Mouse (Mus musculus) intestine, embryonic 15.5 days (tissue): ENCODE results near the gene Pygo1. TPM values are rescaled to one million over a fixed set of nuclear protein-coding genes. Genes with fewer than 3 reads are reported as not detected.

Experiments
- ATAC-seq: fragments of 200-750 bp; cut with Nextera tagmentation; 2 replicates; pipeline ENCODE4 v1.8.0; 2017; ENCODE audit warnings: moderate TSS enrichment, moderate library complexity
- H3K27ac ChIP-seq: fragments of 300-500 bp; sonication (generic); 2 replicates; pipeline ENCODE4 v1.5.1; 2015; ENCODE audit warnings: mild to moderate bottlenecking, inconsistent platforms
- H3K27me3 ChIP-seq: fragments of 300-500 bp; sonication (generic); replicated peaks from 2 replicates; pipeline ENCODE4 v1.6.1; 2015; ENCODE audit warnings: inconsistent platforms
- H3K36me3 ChIP-seq: fragments of 300-500 bp; sonication (generic); 2 replicates; pipeline ENCODE4 v1.6.1; 2015; ENCODE audit warnings: inconsistent platforms
- H3K4me1 ChIP-seq: fragments of 300-500 bp; sonication (generic); replicated peaks from 2 replicates; pipeline ENCODE4 v1.6.1; 2015; ENCODE audit warnings: inconsistent platforms
- H3K4me2 ChIP-seq: fragments of 300-500 bp; sonication (generic); replicated peaks from 2 replicates; pipeline ENCODE4 v1.6.1; 2015; ENCODE audit warnings: mild to moderate bottlenecking, inconsistent platforms
- H3K4me3 ChIP-seq: fragments of 300-500 bp; sonication (generic); replicated peaks from 2 replicates; pipeline ENCODE4 v1.5.1; 2015; ENCODE audit warnings: inconsistent platforms
- H3K9ac ChIP-seq: fragments of 300-500 bp; sonication (generic); 2 replicates; pipeline ENCODE4 v1.6.1; 2015; ENCODE audit warnings: inconsistent platforms
- H3K9me3 ChIP-seq: fragments of 300-500 bp; sonication (generic); 2 replicates; pipeline ENCODE4 v1.6.1; 2016; ENCODE audit warnings: inconsistent platforms
- WGBS: fragments of 180-500 bp; shearing (Covaris S2); methylation state at CpG from one replicate; pipeline ENCODE4 v1.1.7; 2015; 5-methylcytosine and 5-hydroxymethylcytosine counted together
- polyA plus RNA-seq: library from polyadenylated mRNA; unstranded; fragments of >200 nt; fragmentation: Nextera tagmentation; extraction: Ambion mirVana; gene quantifications from 2 replicates; pipeline ENCODE4 v1.2.1, GENCODE M21; 2015

Pygo1 gene
- polyA plus RNA-seq = 2.7 and 2.9 TPM in 2 replicates

DNA sequence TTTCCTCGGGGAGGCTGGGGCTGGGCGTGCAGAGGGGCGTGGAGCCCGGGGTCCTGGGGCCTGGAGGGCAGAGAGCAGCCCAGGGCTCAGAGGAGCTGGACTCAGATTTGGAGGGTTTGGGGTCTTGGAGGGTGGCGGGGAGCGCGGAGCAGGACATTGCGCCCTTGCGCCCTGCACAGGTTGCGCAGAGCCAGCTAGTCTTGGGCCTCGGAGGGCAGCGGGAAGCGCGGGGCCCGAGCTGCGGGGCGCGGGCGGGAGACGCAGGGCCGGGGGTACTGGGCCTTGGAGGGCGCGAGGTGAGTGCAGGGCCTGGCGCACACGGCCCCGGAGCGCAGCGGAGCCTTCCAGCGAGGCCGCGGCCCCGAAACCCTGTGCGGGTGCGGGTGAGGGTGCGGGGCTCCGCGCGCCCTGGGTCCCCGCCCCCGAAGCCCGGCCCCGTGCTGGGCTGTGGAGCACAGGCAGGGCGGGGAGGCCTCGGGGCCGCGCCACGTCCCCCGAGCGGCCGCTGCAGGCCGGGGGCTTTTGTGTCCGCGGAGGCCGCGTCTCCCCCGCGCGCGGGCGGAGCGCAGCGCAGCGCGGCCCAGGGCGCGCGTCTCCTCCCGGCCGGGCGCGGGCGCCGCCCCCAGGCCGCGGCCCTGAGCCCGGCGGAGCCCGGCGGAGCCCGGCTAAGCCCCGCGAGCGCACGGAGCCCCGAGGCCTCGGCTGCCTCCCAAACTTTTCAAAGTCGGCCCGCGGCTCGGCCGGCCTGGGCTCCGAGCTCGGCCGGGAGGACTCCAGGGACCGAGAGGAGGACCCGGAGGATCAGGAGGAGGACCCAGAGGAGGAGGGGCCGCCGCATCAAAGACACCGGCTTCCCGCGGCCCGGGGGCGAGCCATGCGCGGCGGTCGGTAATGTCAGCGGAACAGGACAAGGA lies at the start of gene Pygo1:
Gene Pygo1, plus strand, starts transcription at position 625 of the 914 bp plus-strand sequence.
- Histone ChIP-seq H3K9ac (peak within 1 kb of the TSS; percentile 88), H3K36me3 (no peaks in the 10 kb centered on the region), H3K9me3 (no peaks in the 10 kb centered on the region), H3K4me1 (peaks cover 7% of the 10 kb centered on the region; the same call in 1 of the 2 replicates), H3K27ac (peak within 1 kb of the TSS; percentile 89), H3K27me3 (peaks cover 5% of the 10 kb centered on the region; the same call in 1 of the 2 replicates), H3K4me2 (peak within 1 kb of the TSS; percentile 94), H3K4me3 (peak within 1 kb of the TSS; percentile 79)
- peak; percentile 94 for ATAC-seq
- under 1% methylated on average over 76 of the region's 108 CpGs for WGBS

DNA sequence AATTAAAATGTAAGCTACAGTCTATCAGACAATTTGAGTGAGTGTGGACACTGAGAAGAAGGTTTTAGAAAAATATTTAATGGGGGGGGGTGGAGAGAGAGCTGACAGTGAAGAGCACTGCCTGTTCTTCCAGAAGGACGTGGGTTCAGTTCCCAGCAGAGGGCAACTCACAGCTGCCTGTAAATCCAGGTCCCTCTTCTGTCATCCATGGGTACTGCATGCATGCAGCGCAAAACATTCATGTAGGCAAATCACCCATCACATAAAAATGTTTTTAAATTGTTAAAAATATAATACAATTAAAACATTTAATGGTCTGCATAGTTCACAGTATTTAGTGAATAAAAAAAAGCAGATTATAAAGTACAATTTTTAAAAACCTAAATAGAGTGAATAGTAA lies 49.6 kb upstream of the Pygo1 start:
- Histone ChIP-seq H3K4me3 (no peak overlapping the region), H3K9me3 (no peaks in the 10 kb centered on the region), H3K4me1 (peaks cover 27% of the 10 kb centered on the region), H3K9ac (no peak overlapping the region), H3K27me3 (no peaks in the 10 kb centered on the region), H3K27ac (no peak overlapping the region), H3K36me3 (no peaks in the 10 kb centered on the region), H3K4me2 (no peak overlapping the region)
- ATAC-seq = no peak
- 86% methylated on average over 2 of the region's 2 CpGs for WGBS

GRCm38 (mm10) chr9:72877905-72878304 lies 47.5 kb upstream of the Pygo1 start:
- Histone ChIP-seq H3K9ac (no peak overlapping the region), H3K36me3 (no peaks in the 10 kb centered on the region), H3K4me2 (peak overlapping the region; percentile 17; the same call in 1 of the 2 replicates), H3K9me3 (no peaks in the 10 kb centered on the region), H3K27ac (no peak overlapping the region), H3K27me3 (no peaks in the 10 kb centered on the region), H3K4me1 (peaks cover 24% of the 10 kb centered on the region), H3K4me3 (no peak overlapping the region)
- ATAC-seq = peak; percentile 26; the same call in 1 of the 2 replicates
- WGBS = 35% methylated on average over 11 of the region's 11 CpGs

GRCm38 (mm10) chr9:72878656-72879055 lies 46.8 kb upstream of the Pygo1 start:
- H3K4me2 ChIP-seq = no peak overlapping the region
- H3K27ac ChIP-seq = no peak overlapping the region
- no peak overlapping the region for H3K9ac ChIP-seq
- H3K4me3 ChIP-seq = no peak overlapping the region
- ATAC-seq = no peak
- 47% methylated on average over 6 of the region's 6 CpGs for WGBS
- peaks cover 24% of the 10 kb centered on the region for H3K4me1 ChIP-seq
- H3K27me3 ChIP-seq = no peaks in the 10 kb centered on the region
- H3K36me3 ChIP-seq = no peaks in the 10 kb centered on the region
- H3K9me3 ChIP-seq = no peaks in the 10 kb centered on the region

DNA sequence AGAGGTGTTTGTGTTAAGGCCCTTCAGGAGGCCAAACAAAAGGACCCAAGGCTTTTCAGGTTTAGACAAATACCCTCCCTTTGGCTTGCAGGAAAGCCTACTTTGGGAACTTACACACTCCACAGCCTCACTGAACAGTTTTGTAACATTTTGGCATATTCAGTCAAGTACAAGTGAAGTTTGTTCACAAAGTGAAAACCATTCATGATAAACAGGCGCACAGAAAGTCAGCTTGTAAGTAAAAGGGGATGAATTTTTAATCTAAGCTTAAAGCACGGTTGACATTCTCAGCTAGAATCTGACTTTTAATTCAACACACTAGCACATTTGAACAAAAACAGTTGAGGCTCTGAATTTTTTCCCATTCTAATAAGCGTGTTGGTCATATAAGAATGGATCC lies 45.8 kb upstream of the Pygo1 start:
- Histone ChIP-seq H3K36me3 (no peaks in the 10 kb centered on the region), H3K9ac (no peak overlapping the region), H3K27me3 (no peaks in the 10 kb centered on the region), H3K4me3 (no peak overlapping the region), H3K27ac (no peak overlapping the region), H3K9me3 (no peaks in the 10 kb centered on the region), H3K4me2 (no peak overlapping the region), H3K4me1 (peaks cover 24% of the 10 kb centered on the region)
- WGBS = 77% methylated on average over 3 of the region's 3 CpGs
- no peak for ATAC-seq

DNA sequence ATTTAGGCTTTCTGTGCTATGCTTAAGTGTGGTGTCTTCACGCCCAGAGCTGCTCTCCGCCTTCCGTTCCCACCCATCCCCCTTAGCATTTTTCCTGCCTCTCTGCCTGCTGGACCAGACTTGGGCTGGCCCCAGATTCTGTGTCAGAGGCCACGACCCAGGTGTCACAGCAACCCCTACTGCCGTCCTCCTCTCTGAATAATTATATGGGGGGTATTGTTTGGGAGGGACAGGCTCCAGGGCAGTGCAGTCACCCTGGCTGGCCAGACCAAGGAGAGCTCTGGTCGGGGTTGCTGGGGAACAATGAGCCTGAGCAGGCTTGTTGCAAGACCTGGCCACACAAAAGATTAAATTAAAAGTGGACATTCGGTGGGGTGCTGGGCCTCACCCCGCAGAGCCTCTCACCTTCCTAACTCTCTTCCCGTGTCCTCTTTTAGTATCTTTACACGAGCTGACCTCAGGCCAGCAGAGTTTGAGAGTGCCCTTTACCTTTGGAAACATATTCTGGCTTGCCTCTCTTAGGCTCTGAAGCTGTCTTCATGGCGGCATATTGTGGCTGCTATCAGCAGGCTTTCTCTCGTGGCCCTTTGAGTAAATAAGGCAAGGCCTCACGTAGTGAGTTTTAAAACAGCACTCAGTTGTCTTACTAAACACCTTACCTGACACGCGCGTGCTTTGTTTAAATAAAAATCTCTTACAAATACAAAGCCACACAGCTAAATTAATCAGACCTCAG lies 45.1 kb upstream of the Pygo1 start:
- no peaks in the 10 kb centered on the region for H3K36me3 ChIP-seq
- H3K4me3 ChIP-seq = no peak overlapping the region
- peaks cover 24% of the 10 kb centered on the region for H3K4me1 ChIP-seq
- no peaks in the 10 kb centered on the region for H3K9me3 ChIP-seq
- H3K27ac ChIP-seq = peak overlapping the region; percentile 40; the same call in 1 of the 2 replicates
- no peaks in the 10 kb centered on the region for H3K27me3 ChIP-seq
- WGBS = 31% methylated on average over 16 of the region's 16 CpGs
- H3K4me2 ChIP-seq = no peak overlapping the region
- no peak overlapping the region for H3K9ac ChIP-seq
- ATAC-seq = 0 out of 2 replicates have a peak, but pooled peaks have one; percentile 22

GRCm38 (mm10) chr9:72881026-72881768 lies 44.2 kb upstream of the Pygo1 start:
- Histone ChIP-seq H3K4me2 (0 out of 2 replicates have a peak overlapping the region, but pooled peaks have one; percentile 19), H3K27me3 (no peaks in the 10 kb centered on the region), H3K36me3 (no peaks in the 10 kb centered on the region), H3K4me1 (peaks cover 24% of the 10 kb centered on the region), H3K9ac (no peak overlapping the region), H3K27ac (0 out of 2 replicates have a peak overlapping the region, but pooled peaks have one; percentile 9), H3K9me3 (no peaks in the 10 kb centered on the region), H3K4me3 (no peak overlapping the region)
- 26% methylated on average over 15 of the region's 15 CpGs for WGBS
- ATAC-seq = peak; percentile 39; the same call in 1 of the 2 replicates

- Histone ChIP-seq H3K9ac (no peak overlapping the region), H3K27me3 (no peaks in the 10 kb centered on the region), H3K4me1 (peaks cover 14% of the 10 kb centered on the region), H3K27ac (no peak overlapping the region), H3K36me3 (no peaks in the 10 kb centered on the region), H3K4me3 (no peak overlapping the region), H3K9me3 (no peaks in the 10 kb centered on the region), H3K4me2 (no peak overlapping the region)
- WGBS = 10% methylated on average over 3 of the region's 3 CpGs
- ATAC-seq = peak; percentile 68
Observed at GRCm38 (mm10) chr9:72883940-72884339, 41.5 kb upstream of the Pygo1 start.

- Histone ChIP-seq H3K9ac (no peak overlapping the region), H3K9me3 (no peaks in the 10 kb centered on the region), H3K4me2 (no peak overlapping the region), H3K4me3 (no peak overlapping the region), H3K4me1 (no peaks in the 10 kb centered on the region), H3K27ac (no peak overlapping the region), H3K36me3 (no peaks in the 10 kb centered on the region), H3K27me3 (no peaks in the 10 kb centered on the region)
- no peak for ATAC-seq
- 91% methylated on average over 1 of the region's 1 CpGs for WGBS
Observed at GRCm38 (mm10) chr9:72889777-72890176, 35.7 kb upstream of the Pygo1 start.

- Histone ChIP-seq H3K9ac (no peak overlapping the region), H3K9me3 (no peaks in the 10 kb centered on the region), H3K4me1 (no peaks in the 10 kb centered on the region), H3K4me2 (no peak overlapping the region), H3K27ac (no peak overlapping the region), H3K27me3 (no peaks in the 10 kb centered on the region), H3K36me3 (no peaks in the 10 kb centered on the region), H3K4me3 (no peak overlapping the region)
- ATAC-seq = no peak
- 82% methylated on average over 10 of the region's 10 CpGs for WGBS
Observed at GRCm38 (mm10) chr9:72890499-72891085, 34.9 kb upstream of the Pygo1 start.

DNA sequence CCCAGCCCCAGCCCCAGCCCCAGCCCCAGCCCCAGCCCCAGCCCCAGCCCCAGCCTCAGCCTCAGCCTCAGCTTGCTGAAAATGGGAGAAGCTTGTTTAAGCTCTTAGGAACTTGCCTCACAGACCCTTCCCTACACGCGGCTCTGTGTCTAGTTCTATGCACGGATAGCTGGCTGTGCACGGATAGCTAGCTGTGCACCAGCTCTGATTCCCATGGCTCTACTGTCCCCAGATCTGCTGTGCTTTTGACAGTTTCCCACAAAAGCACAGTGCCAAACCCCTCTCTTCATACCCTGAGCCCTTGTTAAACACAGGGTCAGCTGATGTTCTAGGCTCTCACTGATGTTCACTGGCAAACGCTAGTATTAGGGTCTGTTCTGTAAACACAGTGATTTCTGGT lies 32.7 kb upstream of the Pygo1 start:
- no peak for ATAC-seq
- Histone ChIP-seq H3K9me3 (no peaks in the 10 kb centered on the region), H3K36me3 (no peaks in the 10 kb centered on the region), H3K4me2 (no peak overlapping the region), H3K9ac (no peak overlapping the region), H3K4me3 (no peak overlapping the region), H3K4me1 (no peaks in the 10 kb centered on the region), H3K27me3 (no peaks in the 10 kb centered on the region), H3K27ac (no peak overlapping the region)
- 91% methylated on average over 5 of the region's 5 CpGs for WGBS
